Mouse (Mus musculus): ENCODE results near the gene Ccdc97.

Gene Ccdc97

GRCm38 (mm10) chr7:25689603-25690021 is 29.3 kb downstream of the Ccdc97 start:
- peak; percentile 77 for DNase-seq (ENCODE audit: low read depth, low spot score)

- DNase-seq (ENCODE audit: low read depth, low spot score), result peak; percentile 92
Measured at GRCm38 (mm10) chr7:25688810-25689586, 29.9 kb downstream of the Ccdc97 start.

- DNase-seq (ENCODE audit: low read depth, low spot score), result peak; percentile 66
Measured at GRCm38 (mm10) chr7:25687811-25688401, 31.0 kb downstream of the Ccdc97 start.

- peak; percentile 94 for DNase-seq (ENCODE audit: low read depth, low spot score)
Measured at GRCm38 (mm10) chr7:25686680-25687531, 32.0 kb downstream of the Ccdc97 start, which contains the start of gene Tgfb1. Gene Tgfb1 (plus strand): TSS chr7:25687002.

- DNase-seq (ENCODE audit: low read depth, low spot score), result no peak
Measured at GRCm38 (mm10) chr7:25685926-25686470, 32.9 kb downstream of the Ccdc97 start.

- DNase-seq (ENCODE audit: low read depth, low spot score), result no peak
Measured at GRCm38 (mm10) chr7:25684659-25685058, 34.2 kb downstream of the Ccdc97 start.

- peak; percentile 77 for DNase-seq (ENCODE audit: low read depth, low spot score)
Measured at GRCm38 (mm10) chr7:25683474-25684180, 35.3 kb downstream of the Ccdc97 start.

GRCm38 (mm10) chr7:25681341-25682231 is 37.3 kb downstream of the Ccdc97 start:
- peak; percentile 65 for DNase-seq (ENCODE audit: low read depth, low spot score)

GRCm38 (mm10) chr7:25680514-25681258 is 38.2 kb downstream of the Ccdc97 start, which contains the start of gene B9d2:
Gene B9d2 (plus strand): TSS chr7:25680780.
- peak; percentile 97 for DNase-seq (ENCODE audit: low read depth, low spot score)

- DNase-seq (ENCODE audit: low read depth, low spot score), result no peak
Measured at GRCm38 (mm10) chr7:25679971-25680370, 38.9 kb downstream of the Ccdc97 start.

GRCm38 (mm10) chr7:25677013-25677412 is 41.9 kb downstream of the Ccdc97 start:
- DNase-seq (ENCODE audit: low read depth, low spot score), result no peak

- no peak for DNase-seq (ENCODE audit: low read depth, low spot score)
Measured at GRCm38 (mm10) chr7:25676085-25676781, 42.7 kb downstream of the Ccdc97 start.

GRCm38 (mm10) chr7:25675405-25675804 is 43.5 kb downstream of the Ccdc97 start:
- DNase-seq (ENCODE audit: low read depth, low spot score), result no peak

GRCm38 (mm10) chr7:25674719-25675300 is 44.1 kb downstream of the Ccdc97 start, which contains the start of gene Tmem91:
Gene Tmem91 (minus strand): TSS chr7:25675166.
- peak; percentile 23 for DNase-seq (ENCODE audit: low read depth, low spot score)

GRCm38 (mm10) chr7:25674297-25674696 is 44.6 kb downstream of the Ccdc97 start:
- peak; percentile 32 for DNase-seq (ENCODE audit: low read depth, low spot score)

GRCm38 (mm10) chr7:25672442-25672841 is 46.4 kb downstream of the Ccdc97 start:
- DNase-seq (ENCODE audit: low read depth, low spot score), result peak; percentile 41

- no peak for DNase-seq (ENCODE audit: low read depth, low spot score)
Measured at GRCm38 (mm10) chr7:25671686-25672085, 47.2 kb downstream of the Ccdc97 start.

GRCm38 (mm10) chr7:25670096-25670495 is 48.8 kb downstream of the Ccdc97 start:
- no peak for DNase-seq (ENCODE audit: low read depth, low spot score)

Measured in CD4-positive, CD25-positive, alpha-beta regulatory T cell, adult 2 months (primary cell).